Mouse (Mus musculus): ENCODE data around the gene Rhoj. TPM values are rescaled to one million over a fixed set of nuclear protein-coding genes. Genes with fewer than 3 reads are reported as not detected.

Gene Rhoj
- total and polyA plus RNA-seq, 3 experiments: not detected

GRCm38 (mm10) chr12:75387156-75387555, 79.0 kb downstream of the Rhoj start:
- H3K9me3 ChIP-seq (replicated peaks; ENCODE audit: low read length): no peaks in the 10 kb centered on the region
- no peak for DNase-seq (ENCODE audit: extremely low read depth)
- H3K36me3 ChIP-seq (replicated peaks in 1 of 2; ENCODE audit: control insufficient read depth in 1 of 2, insufficient read depth in 1 of 2, low read length in 1 of 2): no peaks in the 10 kb centered on the region
- no peaks in the 10 kb centered on the region for H3K4me1 ChIP-seq (ENCODE audit: control insufficient read depth in 1 of 2, insufficient read depth in 2 of 2)
- no peak overlapping the region for H3K9ac ChIP-seq (ENCODE audit: insufficient read depth, low read depth)
- no peaks in the 10 kb centered on the region for H3K27me3 ChIP-seq (replicated peaks)
- in situ Hi-C loops (cut with MboI; ENCODE audit: low pct_ligation_motif_present, low pct_unique_long_range_greater_than_20kb, low sequenced_read_pairs): no loop called here
- TF ChIP-seq EP300 (IDR thresholded peaks at IDR 0.05; ENCODE audit: low read length): no peak
- TF ChIP-seq KAT2A (IDR thresholded peaks at IDR 0.05; ENCODE audit: insufficient replicate concordance, low read length): no peak
- no peak for TF ChIP-seq MXI1 (IDR thresholded peaks at IDR 0.05; ENCODE audit: low read depth, low read length)
- no peak for TF ChIP-seq RAD21 (IDR thresholded peaks at IDR 0.05; ENCODE audit: low read depth, low read length)
- TF ChIP-seq ETS1 (conservative IDR thresholded peaks at IDR 0.05; ENCODE audit: low read depth, low read length): no peak
- TF ChIP-seq UBTF (IDR thresholded peaks at IDR 0.05; ENCODE audit: low read depth, low read length): no peak
- no peak for TF ChIP-seq POLR2AphosphoS2 (IDR thresholded peaks at IDR 0.05; ENCODE audit: low read depth, low read length)
- TF ChIP-seq ZC3H11A (IDR thresholded peaks at IDR 0.05; ENCODE audit: low read depth, low read length): no peak
- TF ChIP-seq HCFC1 (IDR thresholded peaks at IDR 0.05; ENCODE audit: low read depth, low read length): no peak
- no peak for TF ChIP-seq BHLHE40 (IDR thresholded peaks at IDR 0.05; ENCODE audit: low read depth, low read length)
- H3K4me3 ChIP-seq (replicated peaks in 1 of 3; ENCODE audit: low read depth in 2 of 3, low read length in 2 of 3, poor library complexity in 1 of 3): no peak overlapping the region
- no peaks in the 10 kb centered on the region for H3K79me2 ChIP-seq (replicated peaks; ENCODE audit: control insufficient read depth, extremely low read depth, insufficient read depth, poor library complexity, severe bottlenecking)
- no peak overlapping the region for H3K27ac ChIP-seq (ENCODE audit: insufficient read depth, low read depth)
- no peak overlapping the region for H3K4me2 ChIP-seq (ENCODE audit: insufficient read depth, low read depth, poor library complexity, severe bottlenecking)
- dilution Hi-C loops (cut with MboI; ENCODE audit: extremely low pct_ligation_motif_present, extremely low pct_unique_long_range_greater_than_20kb, low sequenced_read_pairs): no loop called here

DNA sequence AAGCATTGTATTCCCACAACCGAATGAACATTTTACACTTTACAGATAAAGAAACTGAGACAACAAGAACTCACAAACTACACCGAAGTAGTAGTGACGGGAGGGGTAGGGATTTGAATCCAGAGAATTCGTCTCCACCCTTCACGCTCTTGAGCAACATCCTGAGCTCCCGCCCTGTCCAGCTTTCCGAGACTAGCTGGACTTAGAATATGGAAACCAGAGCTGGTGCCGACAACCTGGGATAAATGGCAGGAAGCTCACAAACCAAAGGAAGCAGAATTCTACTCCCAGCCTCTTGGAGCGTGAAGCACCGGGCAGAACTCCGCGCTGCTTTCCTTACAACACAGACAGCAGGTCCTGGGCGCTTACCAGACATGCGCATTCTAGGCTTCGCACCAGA, 79.7 kb downstream of the Rhoj start:
- in situ Hi-C loops (cut with MboI; ENCODE audit: low pct_ligation_motif_present, low pct_unique_long_range_greater_than_20kb, low sequenced_read_pairs): no loop called here

More for the DNA sequence above, 79.7 kb downstream of the Rhoj start:
- no peak for TF ChIP-seq ZKSCAN1 (IDR thresholded peaks at IDR 0.05; ENCODE audit: borderline replicate concordance, low read depth, low read length)
- TF ChIP-seq MAX (IDR thresholded peaks at IDR 0.05; ENCODE audit: low read length): no peak
- TF ChIP-seq NELFE (IDR thresholded peaks at IDR 0.05; ENCODE audit: low read depth, low read length): no peak
- TF ChIP-seq MAZ (IDR thresholded peaks at IDR 0.05; ENCODE audit: low read depth, low read length): no peak
- TF ChIP-seq KAT2A (IDR thresholded peaks at IDR 0.05; ENCODE audit: insufficient replicate concordance, low read length): no peak
- TF ChIP-seq USF1 (IDR thresholded peaks at IDR 0.05; ENCODE audit: low read depth, low read length): no peak
- TF ChIP-seq TCF12 (IDR thresholded peaks at IDR 0.05; ENCODE audit: low read depth, low read length): no peak
- TF ChIP-seq SIN3A (IDR thresholded peaks at IDR 0.05; ENCODE audit: low read length): no peak
- no peak for TF ChIP-seq EP300 (IDR thresholded peaks at IDR 0.05; ENCODE audit: low read length)
- no peak for TF ChIP-seq MAFK (IDR thresholded peaks at IDR 0.05; ENCODE audit: insufficient replicate concordance, low read length)
- no peak for TF ChIP-seq GABPA (IDR thresholded peaks at IDR 0.05; ENCODE audit: insufficient replicate concordance, low read depth, low read length)
- TF ChIP-seq PAX5 (IDR thresholded peaks at IDR 0.05; ENCODE audit: low read length): no peak
- TF ChIP-seq CHD1 (IDR thresholded peaks at IDR 0.05; ENCODE audit: low read depth, low read length): no peak
- TF ChIP-seq HCFC1 (IDR thresholded peaks at IDR 0.05; ENCODE audit: low read depth, low read length): no peak
- no peak for TF ChIP-seq IRF4 (IDR thresholded peaks at IDR 0.05; ENCODE audit: low read depth, low read length)
- Histone ChIP-seq H3K36me3 (replicated peaks in 1 of 2; ENCODE audit: control insufficient read depth in 1 of 2, insufficient read depth in 1 of 2, low read length in 1 of 2) (no peaks in the 10 kb centered on the region), H3K9me3 (replicated peaks; ENCODE audit: low read length) (no peaks in the 10 kb centered on the region), H3K79me2 (replicated peaks; ENCODE audit: control insufficient read depth, extremely low read depth, insufficient read depth, poor library complexity, severe bottlenecking) (no peaks in the 10 kb centered on the region), H3K9ac (ENCODE audit: insufficient read depth, low read depth) (no peak overlapping the region), H3K4me3 (replicated peaks in 1 of 3; ENCODE audit: low read depth in 2 of 3, low read length in 2 of 3, poor library complexity in 1 of 3) (no peak overlapping the region), H3K4me1 (ENCODE audit: control insufficient read depth in 1 of 2, insufficient read depth in 2 of 2) (no peaks in the 10 kb centered on the region), H3K4me2 (ENCODE audit: insufficient read depth, low read depth, poor library complexity, severe bottlenecking) (no peak overlapping the region), H3K27me3 (replicated peaks) (no peaks in the 10 kb centered on the region), H3K27ac (ENCODE audit: insufficient read depth, low read depth) (no peak overlapping the region)
- dilution Hi-C loops (cut with MboI; ENCODE audit: extremely low pct_ligation_motif_present, extremely low pct_unique_long_range_greater_than_20kb, low sequenced_read_pairs): no loop called here
- no peak for DNase-seq (ENCODE audit: extremely low read depth)
